Mouse (Mus musculus): ENCODE measurements at regions not wholly inside any gene's neighbourhood (a gene's known extent, or its start where the extent isn't known, plus 50 kb on each side); places are given as distances from the start of the nearest gene placed in this dataset.

GRCm38 (mm10) chr6:117237096-117237495 lies 68.8 kb downstream of the Cxcl12 start:
- DNase-seq (ENCODE audit: low spot score in 2 of 2): no peak

- DNase-seq (ENCODE audit: low spot score in 2 of 2): no peak
Measured at GRCm38 (mm10) chr6:117241206-117241605, 72.9 kb downstream of the Cxcl12 start.

GRCm38 (mm10) chr6:117245398-117245797 lies 77.1 kb downstream of the Cxcl12 start:
- DNase-seq (ENCODE audit: low spot score in 2 of 2): no peak

GRCm38 (mm10) chr6:117245849-117246248 lies 77.5 kb downstream of the Cxcl12 start:
- no peak for DNase-seq (ENCODE audit: low spot score in 2 of 2)

- no peak for DNase-seq (ENCODE audit: low spot score in 2 of 2)
Measured at GRCm38 (mm10) chr6:117249230-117249921, 81.0 kb downstream of the Cxcl12 start.

GRCm38 (mm10) chr6:117250051-117250450 lies 81.7 kb downstream of the Cxcl12 start:
- no peak for DNase-seq (ENCODE audit: low spot score in 2 of 2)

GRCm38 (mm10) chr6:117251383-117251925 lies 83.1 kb downstream of the Cxcl12 start:
- DNase-seq (ENCODE audit: low spot score in 2 of 2): no peak

- DNase-seq (ENCODE audit: low spot score in 2 of 2): no peak
Measured at GRCm38 (mm10) chr6:117252361-117252760, 84.0 kb downstream of the Cxcl12 start.

GRCm38 (mm10) chr6:117253036-117253435 lies 84.7 kb downstream of the Cxcl12 start:
- no peak for DNase-seq (ENCODE audit: low spot score in 2 of 2)

- no peak for DNase-seq (ENCODE audit: low spot score in 2 of 2)
Measured at GRCm38 (mm10) chr6:117253586-117254330, 85.4 kb downstream of the Cxcl12 start.

- peak; percentile 59 to 82 for DNase-seq (ENCODE audit: low spot score in 2 of 2)
Measured at GRCm38 (mm10) chr6:117254620-117255228, 86.4 kb downstream of the Cxcl12 start.

- DNase-seq (ENCODE audit: low spot score in 2 of 2): no peak
Measured at GRCm38 (mm10) chr6:117255399-117256098, 87.2 kb downstream of the Cxcl12 start.

GRCm38 (mm10) chr6:117256099-117256471 lies 87.8 kb downstream of the Cxcl12 start:
- no peak for DNase-seq (ENCODE audit: low spot score in 2 of 2)

GRCm38 (mm10) chr6:117257591-117257990 lies 89.3 kb downstream of the Cxcl12 start:
- no peak for DNase-seq (ENCODE audit: low spot score in 2 of 2)

GRCm38 (mm10) chr6:117267906-117268305 lies 99.6 kb downstream of the Cxcl12 start:
- no peak for DNase-seq (ENCODE audit: low spot score in 2 of 2)

GRCm38 (mm10) chr6:117268376-117268775 lies 100.0 kb downstream of the Cxcl12 start:
- DNase-seq (ENCODE audit: low spot score in 2 of 2): no peak

- no peak for DNase-seq (ENCODE audit: low spot score in 2 of 2)
Measured at GRCm38 (mm10) chr6:117270261-117270660, 101.9 kb downstream of the Cxcl12 start.

GRCm38 (mm10) chr6:117271562-117272226 lies 103.4 kb downstream of the Cxcl12 start:
- DNase-seq (ENCODE audit: low spot score in 2 of 2): peak in 1 of 2 experiments; percentile 17

- DNase-seq (ENCODE audit: low spot score in 2 of 2): no peak
Measured at GRCm38 (mm10) chr6:117272227-117272955, 104.1 kb downstream of the Cxcl12 start.

- DNase-seq (ENCODE audit: low spot score in 2 of 2): no peak
Measured at GRCm38 (mm10) chr6:117275915-117276314, 107.6 kb downstream of the Cxcl12 start.

All from layer of hippocampus, adult 18-20 months (tissue).